Mouse (Mus musculus) lung, postnatal 4 days (tissue): Measurements from ENCODE around the gene Olfr146.

Experiments used
- DNase-seq, 2 experiments: peaks; one replicate each; pipeline ENCODE4 v3.0.0; 2021

The Olfr146 gene

DNA sequence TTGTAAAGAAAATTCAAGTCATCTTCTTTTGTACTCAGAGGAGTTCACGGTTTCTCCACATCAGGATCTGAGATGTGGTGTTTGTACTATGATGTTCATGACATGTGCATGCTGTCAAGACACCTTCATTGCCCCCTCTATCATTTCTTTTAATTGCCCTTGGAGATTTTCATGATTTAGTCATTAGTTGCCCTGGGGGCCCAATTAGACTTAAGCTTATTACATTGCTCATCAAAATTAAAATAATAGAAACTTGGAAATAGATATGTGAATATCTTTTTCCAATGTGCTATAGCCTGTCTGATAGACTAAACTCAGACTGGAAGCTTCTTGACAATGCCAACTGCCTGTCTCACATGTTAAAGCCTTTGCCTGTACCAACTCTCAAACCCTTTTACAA is at the start of gene Olfr146:
Olfr146 (minus strand) TSS at position 101 of the 400 bp plus-strand sequence.
- no peak for DNase-seq

DNA sequence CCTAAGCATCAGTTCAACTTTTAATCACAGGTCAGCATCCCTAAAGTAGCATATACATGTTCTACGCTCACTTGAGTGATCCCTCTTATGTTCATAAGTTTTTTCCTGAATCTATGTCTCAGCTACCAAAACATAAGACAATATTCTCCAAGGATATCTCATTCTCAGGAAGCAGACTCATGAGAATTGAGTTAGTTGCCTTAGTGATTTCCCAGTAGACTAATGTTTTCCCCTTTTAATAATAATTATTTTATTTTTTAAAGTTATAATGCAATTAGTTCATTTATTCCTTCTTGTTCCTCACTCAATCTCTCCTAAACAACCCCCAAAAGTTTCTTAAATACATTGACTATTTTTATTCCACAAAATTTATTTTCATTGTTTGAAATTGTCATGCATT is 41.7 kb upstream of the Olfr146 start, which contains the start of gene Olfr937:
Olfr937 (minus strand) TSS at position 101 of the 400 bp plus-strand sequence.
- no peak for DNase-seq

DNA sequence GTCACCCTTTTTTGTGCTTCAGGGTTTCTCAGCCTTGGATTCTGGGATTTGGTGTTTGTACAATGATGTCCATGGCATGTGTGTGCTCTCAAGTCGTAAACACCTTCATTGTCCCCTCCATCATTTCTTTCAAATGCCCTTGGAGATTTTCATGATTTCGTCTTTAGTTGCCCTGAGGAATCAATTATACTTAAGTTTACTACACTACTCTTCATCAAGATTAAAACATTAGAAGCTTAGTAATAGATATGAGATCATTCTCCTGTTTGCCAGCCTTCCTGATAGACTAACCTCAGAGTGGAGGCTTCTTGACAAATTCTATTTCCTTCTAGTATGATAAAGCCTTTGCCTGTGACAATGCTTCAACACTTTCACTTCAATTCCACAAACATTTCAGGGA is 23.6 kb downstream of the Olfr146 start, which contains the start of gene Olfr935:
Olfr935 (minus strand) TSS at position 101 of the 400 bp plus-strand sequence.
- DNase-seq = no peak

DNA sequence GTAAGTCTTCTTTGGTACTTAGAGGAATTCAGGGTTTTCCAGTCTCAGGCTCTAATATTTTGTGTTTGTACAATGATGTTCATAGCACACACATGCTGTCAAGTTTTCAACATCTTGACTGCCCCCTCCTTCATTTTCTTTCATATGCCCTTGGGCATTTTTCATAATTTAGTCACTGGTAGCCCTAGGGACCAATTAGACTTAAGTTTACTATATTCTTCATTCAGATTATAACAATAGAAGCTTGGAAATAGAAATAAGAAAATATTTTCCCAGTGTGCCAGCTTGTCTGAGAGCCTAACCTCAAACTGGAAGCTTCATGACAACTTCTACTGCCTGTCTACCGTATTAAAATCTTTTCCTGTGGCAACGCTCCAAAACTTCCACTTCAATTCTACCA is 35.0 kb downstream of the Olfr146 start, which contains the start of gene Olfr934:
Olfr934 (minus strand) TSS at position 101 of the 400 bp plus-strand sequence.
- no peak for DNase-seq

DNA sequence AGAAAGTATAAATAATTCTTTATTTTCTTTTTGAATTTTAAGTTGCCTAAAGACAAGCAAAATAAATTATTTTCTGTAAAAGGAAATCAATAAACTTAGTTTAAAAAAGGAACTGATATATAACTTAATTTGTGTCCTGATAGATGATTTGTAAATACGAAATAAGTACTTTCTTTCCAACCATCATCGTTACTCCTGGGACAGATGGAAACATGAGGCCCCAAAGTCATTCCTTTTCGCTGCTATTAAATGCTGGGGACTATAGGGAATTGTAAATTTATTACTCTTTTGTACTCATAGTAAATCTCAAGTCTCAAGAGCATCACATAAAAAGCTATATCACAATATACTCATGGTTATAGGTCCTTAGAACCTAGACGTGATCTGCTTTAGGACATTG is 51.2 kb downstream of the Olfr146 start, which contains the start of gene Olfr933:
Olfr933 (plus strand) TSS at position 301 of the 400 bp plus-strand sequence.
- no peak for DNase-seq
